Mouse (Mus musculus) stomach, embryonic 14.5 days (tissue): ENCODE results near the gene Atg16l2. TPM values are rescaled to one million over a fixed set of nuclear protein-coding genes. Genes with fewer than 3 reads are reported as not detected.

Source experiments
- ATAC-seq: fragments of 200-750 bp; cut with Nextera tagmentation; 2 replicates; pipeline ENCODE4 v1.8.0; 2017; ENCODE audit warnings: low read depth, moderate TSS enrichment; ENCODE audit not compliant: insufficient number of reproducible peaks, insufficient read depth, low FRiP score
- H3K27ac ChIP-seq: fragments of 300-500 bp; sonication (generic); 2 replicates; pipeline ENCODE4 v1.5.1; 2014; ENCODE audit warnings: mild to moderate bottlenecking, low read length, moderate library complexity, mixed read lengths
- H3K27me3 ChIP-seq: fragments of 300-500 bp; sonication (generic); 2 replicates; pipeline ENCODE4 v1.6.1; 2014; ENCODE audit warnings: low read length, control low read depth, mixed read lengths; ENCODE audit not compliant: control insufficient read depth, insufficient read depth
- H3K36me3 ChIP-seq: fragments of 300-500 bp; sonication (generic); 2 replicates; pipeline ENCODE4 v1.6.1; 2014; ENCODE audit warnings: mild to moderate bottlenecking, control low read depth, low read length, moderate library complexity, mixed read lengths; ENCODE audit not compliant: control insufficient read depth, insufficient read depth
- H3K4me1 ChIP-seq: fragments of 300-500 bp; sonication (generic); 2 replicates; pipeline ENCODE4 v1.6.1; 2014; ENCODE audit warnings: low read length, control low read depth, mixed read lengths; ENCODE audit not compliant: control insufficient read depth, insufficient read depth
- H3K4me2 ChIP-seq: fragments of 300-500 bp; sonication (generic); replicated peaks from 2 replicates; pipeline ENCODE4 v1.6.1; 2014; ENCODE audit warnings: low read depth, low read length, control low read depth
- H3K4me3 ChIP-seq: fragments of 300-500 bp; sonication (generic); 2 replicates; pipeline ENCODE4 v1.5.1; 2014; ENCODE audit warnings: low read depth, low read length, control low read depth
- H3K9ac ChIP-seq: fragments of 300-500 bp; sonication (generic); replicated peaks from 2 replicates; pipeline ENCODE4 v1.6.1; 2014; ENCODE audit warnings: low read depth, mild to moderate bottlenecking, control low read depth, low read length, moderate library complexity, mixed read lengths
- H3K9me3 ChIP-seq: fragments of 300-500 bp; sonication (generic); 2 replicates; pipeline ENCODE4 v1.6.1; 2016; ENCODE audit warnings: low read depth, low read length, control low read depth; ENCODE audit not compliant: control insufficient read depth
- WGBS: fragments of 180-500 bp; shearing (Covaris S2); extraction: QIAGEN DNeasy Blood & Tissue Kit; methylation state at CpG from one replicate; pipeline ENCODE4 v1.1.7; 2014; 5-methylcytosine and 5-hydroxymethylcytosine counted together
- polyA plus RNA-seq: library from polyadenylated mRNA; unstranded; fragments of >200 nt; fragmentation: Nextera tagmentation; extraction: Ambion mirVana; gene quantifications from 2 replicates; pipeline ENCODE4 v1.2.1, GENCODE M21; 2014

Gene Atg16l2
- polyA plus RNA-seq, 1 experiment from 2014 or later = 16.2 TPM

DNA sequence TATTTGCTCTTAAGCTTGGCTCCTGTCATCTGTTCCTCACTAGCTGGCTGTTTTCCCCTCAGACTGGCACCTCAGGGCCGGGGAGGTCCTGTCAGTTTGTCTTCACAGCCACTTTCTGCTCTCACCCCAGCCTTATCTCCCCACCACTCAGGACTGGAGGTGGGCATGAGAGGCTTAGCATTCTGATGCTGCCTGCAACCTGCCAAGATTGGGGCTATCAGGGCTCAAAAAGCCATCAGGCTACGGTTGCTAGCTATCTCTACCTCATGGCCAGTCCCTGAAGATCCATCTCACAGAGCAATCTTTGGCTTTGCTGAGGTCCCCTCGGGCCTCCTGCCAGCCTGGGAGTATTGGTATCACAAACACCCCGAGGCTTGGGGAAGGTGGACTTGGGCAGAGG, 16.8 kb upstream of the Atg16l2 start:
- Histone ChIP-seq H3K9me3 (no peaks in the 10 kb centered on the region), H3K4me3 (no peak overlapping the region), H3K9ac (no peak overlapping the region), H3K27ac (no peak overlapping the region), H3K36me3 (no peaks in the 10 kb centered on the region), H3K27me3 (no peaks in the 10 kb centered on the region), H3K4me1 (peaks cover 11% of the 10 kb centered on the region; the same call in 1 of the 2 replicates), H3K4me2 (no peak overlapping the region)
- ATAC-seq = no peak
- WGBS = 59% methylated on average over 4 of the region's 4 CpGs

DNA sequence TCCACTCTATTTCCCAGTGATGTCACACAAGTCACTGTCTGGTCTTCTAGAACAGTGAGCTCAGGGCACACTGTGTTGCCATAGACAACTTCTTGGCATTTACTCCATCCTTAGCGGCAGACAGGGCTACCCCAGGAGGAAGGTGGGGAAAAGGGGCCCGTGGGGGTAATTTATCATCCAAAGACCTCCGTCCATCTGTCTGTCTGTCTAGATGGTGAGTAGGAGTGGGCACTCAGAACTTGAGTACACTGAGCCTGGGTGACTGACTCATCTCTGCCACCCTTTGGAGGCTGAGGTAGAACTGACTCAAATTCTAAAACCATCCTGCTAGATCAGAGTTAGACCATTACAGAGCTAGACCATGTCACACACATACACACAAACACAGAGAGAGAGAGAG, 15.0 kb upstream of the Atg16l2 start, which contains the start of gene Stard10:
TSS of gene Stard10 (plus strand) at position 73 of the 400 bp plus-strand sequence.
- peak within 1 kb of the TSS; percentile 76; the same call in 1 of the 2 replicates for H3K27ac ChIP-seq
- no peaks in the 10 kb centered on the region for H3K9me3 ChIP-seq
- H3K9ac ChIP-seq = no peak within 1 kb of the TSS
- ATAC-seq = no peak
- 61% methylated on average over 3 of the region's 3 CpGs for WGBS
- peaks cover 7% of the 10 kb centered on the region; the same call in 1 of the 2 replicates for H3K4me1 ChIP-seq
- H3K36me3 ChIP-seq = no peaks in the 10 kb centered on the region
- no peaks in the 10 kb centered on the region for H3K27me3 ChIP-seq
- no peak within 1 kb of the TSS for H3K4me3 ChIP-seq
- no peak within 1 kb of the TSS for H3K4me2 ChIP-seq

DNA sequence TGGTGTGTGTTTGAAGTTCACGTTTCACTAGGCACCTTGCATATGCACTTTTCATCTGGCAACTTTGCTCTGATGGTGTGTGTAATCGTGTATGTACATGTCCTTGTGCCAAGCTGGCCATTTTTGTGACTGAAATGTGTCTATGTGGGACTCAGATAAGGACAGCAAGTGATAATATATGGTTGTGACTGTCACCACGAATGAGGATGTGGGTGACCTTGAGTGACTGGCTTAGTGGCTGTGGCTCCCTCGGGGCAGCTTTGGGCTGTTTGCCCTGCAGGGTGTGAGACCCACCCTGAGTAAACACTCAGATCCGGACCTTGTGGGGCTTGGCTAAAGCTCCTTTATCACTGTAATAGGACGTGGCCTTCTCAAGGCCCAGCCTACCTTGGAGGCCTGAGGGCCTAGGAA, 14.5 kb upstream of the Atg16l2 start:
- peak overlapping the region; percentile 76; the same call in 1 of the 2 replicates for H3K27ac ChIP-seq
- H3K9me3 ChIP-seq = no peaks in the 10 kb centered on the region
- no peaks in the 10 kb centered on the region for H3K36me3 ChIP-seq
- 47% methylated on average over 6 of the region's 6 CpGs for WGBS
- H3K4me2 ChIP-seq = no peak overlapping the region
- H3K27me3 ChIP-seq = no peaks in the 10 kb centered on the region
- no peak overlapping the region for H3K4me3 ChIP-seq
- H3K9ac ChIP-seq = no peak overlapping the region
- peaks cover 7% of the 10 kb centered on the region; the same call in 1 of the 2 replicates for H3K4me1 ChIP-seq
- peak; percentile 73 for ATAC-seq

DNA sequence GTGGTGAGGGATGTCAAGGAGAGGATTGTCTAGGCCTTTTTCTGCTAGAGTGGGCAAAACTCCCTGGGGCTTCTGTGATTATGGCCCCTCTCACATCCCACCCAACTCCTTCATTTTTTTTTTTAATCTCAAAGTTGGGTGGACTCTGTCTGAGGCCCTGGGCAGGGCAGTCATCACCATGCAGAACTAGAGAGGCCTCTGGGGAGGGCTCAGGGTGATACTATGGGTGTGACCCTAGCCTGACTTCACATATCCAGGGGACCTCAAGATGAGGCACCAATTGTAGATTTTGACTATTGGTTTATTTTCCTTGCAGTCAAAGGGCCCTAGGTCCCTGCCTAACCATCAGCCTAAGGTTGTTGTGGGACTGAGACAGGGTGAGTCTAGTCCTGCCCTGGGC, 13.6 kb upstream of the Atg16l2 start:
- H3K9me3 ChIP-seq = no peaks in the 10 kb centered on the region
- H3K4me2 ChIP-seq = no peak overlapping the region
- no peaks in the 10 kb centered on the region for H3K36me3 ChIP-seq
- H3K27ac ChIP-seq = no peak overlapping the region
- no peak for ATAC-seq
- H3K9ac ChIP-seq = no peak overlapping the region
- no peak overlapping the region for H3K4me3 ChIP-seq
- H3K27me3 ChIP-seq = no peaks in the 10 kb centered on the region
- peaks cover 7% of the 10 kb centered on the region; the same call in 1 of the 2 replicates for H3K4me1 ChIP-seq

DNA sequence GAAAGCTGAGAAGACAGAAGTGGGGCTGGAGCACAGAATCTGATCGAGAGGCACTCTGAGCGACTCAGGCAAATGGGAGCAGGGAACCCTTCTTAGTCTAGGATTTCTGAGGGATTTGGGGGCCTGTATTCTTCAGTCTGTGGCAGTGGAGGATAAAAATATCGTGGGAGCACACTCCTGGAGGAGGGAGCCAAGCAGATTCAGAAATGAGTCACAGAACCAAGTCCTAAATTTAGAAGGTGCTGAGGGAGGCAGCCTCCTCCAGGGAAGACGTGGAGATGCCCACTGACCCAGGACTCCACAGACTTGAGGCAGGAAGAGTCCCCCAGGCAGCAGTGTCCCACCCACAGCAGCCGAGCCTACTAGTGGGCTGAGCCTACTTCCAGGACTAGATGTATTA, 12.3 kb upstream of the Atg16l2 start:
- H3K36me3 ChIP-seq = no peaks in the 10 kb centered on the region
- H3K4me1 ChIP-seq = 0 out of 2 replicates have a peak, but pooled peaks cover 3% of the 10 kb centered on the region
- no peak for ATAC-seq
- H3K9me3 ChIP-seq = no peaks in the 10 kb centered on the region
- WGBS = 69% methylated on average over 5 of the region's 5 CpGs
- no peaks in the 10 kb centered on the region for H3K27me3 ChIP-seq
- H3K4me3 ChIP-seq = no peak overlapping the region
- no peak overlapping the region for H3K4me2 ChIP-seq
- H3K9ac ChIP-seq = no peak overlapping the region
- no peak overlapping the region for H3K27ac ChIP-seq

DNA sequence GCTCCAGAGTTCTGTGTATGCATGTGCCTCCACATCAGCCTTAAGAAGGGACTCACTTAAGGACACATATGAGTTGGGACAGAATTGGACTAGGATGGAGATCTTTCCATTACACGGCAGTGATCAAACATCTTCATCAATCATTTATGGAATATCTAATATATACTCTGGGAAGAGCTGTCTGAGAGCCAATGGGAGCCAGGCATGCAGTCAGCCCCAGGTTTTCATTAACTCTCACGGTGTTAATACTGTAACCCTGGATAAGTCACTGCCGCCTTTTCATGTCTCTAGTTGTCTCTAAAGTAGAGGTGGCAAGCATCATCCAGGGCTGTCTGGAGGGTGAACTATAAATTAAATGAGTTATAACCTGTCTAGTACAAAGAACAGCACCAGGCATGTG, 11.0 kb upstream of the Atg16l2 start:
- H3K36me3 ChIP-seq = no peaks in the 10 kb centered on the region
- 0 out of 2 replicates have a peak, but pooled peaks cover 3% of the 10 kb centered on the region for H3K4me1 ChIP-seq
- H3K27ac ChIP-seq = no peak overlapping the region
- ATAC-seq = no peak
- no peaks in the 10 kb centered on the region for H3K27me3 ChIP-seq
- no peak overlapping the region for H3K4me2 ChIP-seq
- H3K4me3 ChIP-seq = no peak overlapping the region
- no peaks in the 10 kb centered on the region for H3K9me3 ChIP-seq
- H3K9ac ChIP-seq = no peak overlapping the region
- 69% methylated on average over 3 of the region's 3 CpGs for WGBS

DNA sequence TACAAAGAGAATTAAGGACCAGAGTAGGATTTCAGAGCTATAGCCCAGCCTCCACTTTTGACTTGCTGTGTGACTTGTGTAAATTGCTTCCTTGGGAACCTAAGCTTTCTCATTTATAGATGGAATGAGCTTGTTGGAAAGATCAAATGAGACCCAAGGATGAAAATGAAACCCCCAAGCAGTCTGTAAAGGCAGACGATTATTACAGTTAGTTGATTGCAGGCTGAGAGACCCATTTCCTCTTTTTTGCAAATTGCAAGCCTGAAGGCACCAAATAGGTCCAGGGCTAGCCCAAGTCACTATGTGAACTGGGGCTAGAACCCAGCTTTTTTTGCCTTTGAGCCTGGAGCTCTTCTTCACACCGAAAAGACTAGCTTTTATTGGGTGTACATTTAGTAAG, 9.0 kb upstream of the Atg16l2 start:
- Histone ChIP-seq H3K4me1 (no peaks in the 10 kb centered on the region), H3K36me3 (no peaks in the 10 kb centered on the region), H3K9ac (no peak overlapping the region), H3K4me2 (peak overlapping the region; percentile 52), H3K4me3 (peak overlapping the region; percentile 47; the same call in 1 of the 2 replicates), H3K27me3 (no peaks in the 10 kb centered on the region), H3K27ac (no peak overlapping the region), H3K9me3 (no peaks in the 10 kb centered on the region)
- WGBS = 32% methylated on average over 2 of the region's 2 CpGs
- no peak for ATAC-seq

DNA sequence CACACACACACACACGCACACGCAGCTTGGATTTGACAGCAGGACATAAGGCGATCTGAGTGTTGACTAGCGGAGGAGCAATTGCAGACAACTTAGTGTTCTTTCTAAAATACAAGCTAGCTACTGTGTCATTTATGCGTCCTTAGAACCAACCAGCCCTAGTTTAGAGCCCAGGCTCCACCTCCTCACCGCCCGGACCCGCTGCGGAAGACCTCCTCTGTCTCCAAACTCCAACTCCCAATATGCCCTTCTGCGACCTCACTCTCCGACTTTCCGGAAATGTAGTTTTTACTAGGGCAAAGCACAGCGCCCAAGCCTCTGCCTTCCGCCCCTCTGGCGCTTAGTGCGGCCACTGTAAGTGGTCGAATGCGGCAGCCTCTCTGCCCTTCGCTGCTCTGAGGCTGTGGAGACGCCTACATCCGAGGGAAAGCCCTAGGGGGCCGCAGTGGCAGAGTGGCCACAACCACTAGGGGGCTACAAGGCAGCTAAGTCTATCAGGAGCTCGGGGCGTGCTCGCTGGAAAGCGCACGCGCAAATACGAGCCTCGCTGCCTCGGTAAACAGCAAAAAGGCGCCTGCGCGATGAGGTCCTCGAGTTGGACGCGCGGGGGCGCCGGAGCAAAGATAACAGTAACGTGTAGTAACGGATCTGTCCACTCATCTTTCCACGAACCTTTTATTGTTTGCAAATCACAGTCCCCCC, 8.4 kb upstream of the Atg16l2 start:
- Histone ChIP-seq H3K9ac (no peak overlapping the region; the same call in 1 of the 2 replicates), H3K36me3 (no peaks in the 10 kb centered on the region), H3K4me2 (peak overlapping the region; percentile 52), H3K27ac (peak overlapping the region; percentile 90), H3K4me3 (peak overlapping the region; percentile 47), H3K4me1 (no peaks in the 10 kb centered on the region), H3K27me3 (no peaks in the 10 kb centered on the region), H3K9me3 (no peaks in the 10 kb centered on the region)
- WGBS = under 1% methylated on average over 43 of the region's 43 CpGs
- ATAC-seq = peak; percentile 96
